22 mouse cellular contexts compared by ENCODE assay signal in genomic region chr11:22693984-22694383, GRCm38 (mm10).
DNase-seq lines count a peak whose midpoint lies in the region; ATAC-seq and TF ChIP-seq lines count a peak whose summit lies in the region.
"Had no signal": no experiment of that assay in that cellular context is flagged by ENCODE, and none has a peak within 500 bp of the region (broad histone marks: within the 10 kb centered on the region; RNA-seq: fewer than 3 reads in every experiment).

No protein-coding gene starts in this region.

- H3K27me3 ChIP-seq in heart, postnatal 0 days (ENCODE audit: control insufficient read depth, insufficient read depth, low read length): no peaks in the 10 kb centered on the region
- no peaks in the 10 kb centered on the region for H3K27me3 ChIP-seq in liver, embryonic 14.5 days (ENCODE audit: control insufficient read depth, insufficient read depth, low read length)
- H3K27me3 ChIP-seq in ES-Bruce4 (ENCODE audit: control insufficient read depth, insufficient read depth, low read length, poor library complexity, severe bottlenecking): no peaks in the 10 kb centered on the region; the same call in 1 of the 2 replicates
- H3K27me3 ChIP-seq: embryonic facial prominence, embryonic 15.5 days; heart, embryonic 13.5 days; hindbrain, embryonic 15.5 days; kidney, embryonic 15.5 days; liver, embryonic 13.5 days had no signal

- peaks cover 6% of the 10 kb centered on the region; the same call in 1 of the 2 replicates for H3K4me1 ChIP-seq in heart, postnatal 0 days (ENCODE audit: control insufficient read depth, insufficient read depth)
- H3K4me1 ChIP-seq in liver, embryonic 14.5 days (replicated peaks; ENCODE audit: control insufficient read depth in 2 of 2, insufficient read depth in 2 of 2, low read length in 1 of 2): peaks cover 0 to 6% of the 10 kb centered on the region in 2 experiments; a peak in 1 of 4 replicates
- no peaks in the 10 kb centered on the region for H3K4me1 ChIP-seq in ES-Bruce4 (ENCODE audit: control insufficient read depth, insufficient read depth, low read length)
- peaks cover 6% of the 10 kb centered on the region for H3K4me1 ChIP-seq in bone marrow, adult 2 months (ENCODE audit: control insufficient read depth, insufficient read depth, low read length)

- H3K9ac ChIP-seq in heart, postnatal 0 days (replicated peaks; ENCODE audit: low read depth, low read length): no peak overlapping the region
- H3K9ac ChIP-seq in liver, embryonic 14.5 days (replicated peaks): no peak overlapping the region
- H3K9ac ChIP-seq in ES-Bruce4 (ENCODE audit: low read depth, poor library complexity, severe bottlenecking): no peak overlapping the region
- H3K9ac ChIP-seq: embryonic facial prominence, embryonic 15.5 days; heart, embryonic 13.5 days; hindbrain, embryonic 15.5 days; kidney, embryonic 15.5 days; liver, embryonic 13.5 days; midbrain, embryonic 13.5 days had no signal

- H3K27ac ChIP-seq in heart, postnatal 0 days (ENCODE audit: low read depth): no peak overlapping the region
- H3K27ac ChIP-seq in liver, embryonic 14.5 days: no peak overlapping the region
- H3K27ac ChIP-seq in ES-Bruce4 (ENCODE audit: insufficient read depth, low read length): no peak overlapping the region
- H3K27ac ChIP-seq in bone marrow, adult 2 months (ENCODE audit: control insufficient read depth, insufficient read depth, low read depth, low read length, poor library complexity): no peak overlapping the region
- H3K27ac ChIP-seq: embryonic facial prominence, embryonic 15.5 days; heart, embryonic 13.5 days; hindbrain, embryonic 15.5 days; limb, embryonic 10.5 days; liver, embryonic 13.5 days; midbrain, embryonic 13.5 days had no signal

- no peak for DNase-seq in heart, postnatal 0 days (ENCODE audit: low spot score)
- no peak for DNase-seq in heart, postnatal 25 days (ENCODE audit: low spot score)
- DNase-seq in liver, embryonic 14.5 days (ENCODE audit: low read depth in 3 of 3, low spot score in 3 of 3): no peak
- no peak for DNase-seq in liver
- no peak for DNase-seq in T-cell, adult 2 months (ENCODE audit: low spot score)
- no peak for DNase-seq in thymus, postnatal 36 days
- DNase-seq: adrenal gland, adult 2 months; cerebellum, adult 8-10 months; cerebellum, postnatal 36 days; gastrocnemius, postnatal 10 days; heart, postnatal 4 days; liver, embryonic 13.5 days; right cerebral cortex, postnatal 14 days had no signal

- 81% methylated on average over 2 of the region's 2 CpGs for WGBS in heart, postnatal 0 days
- 68% methylated on average over 2 of the region's 2 CpGs for WGBS in liver, embryonic 14.5 days (ENCODE audit: insufficient replicate concordance)
- 65% methylated on average over 2 of the region's 2 CpGs for WGBS in bone marrow, adult 2 months

- TF ChIP-seq EP300 in heart, postnatal 0 days (IDR thresholded peaks at IDR 0.05; ENCODE audit: low read depth): no peak
- no peak for TF ChIP-seq EP300 in liver, embryonic 14.5 days (IDR thresholded peaks at IDR 0.05; ENCODE audit: low read depth)
- no peak for TF ChIP-seq EP300 in ES-Bruce4 (IDR thresholded peaks at IDR 0.05; ENCODE audit: insufficient read depth, low read depth, low read length)

- no peak for TF ChIP-seq POLR2A in ES-Bruce4 (IDR thresholded peaks at IDR 0.05; ENCODE audit: insufficient read depth, low read length)
- TF ChIP-seq POLR2A in bone marrow, adult 2 months (IDR thresholded peaks at IDR 0.05; ENCODE audit: borderline replicate concordance, control insufficient read depth, low read depth, low read length): no peak

- no peak overlapping the region for H3K4me2 ChIP-seq in heart, postnatal 0 days (ENCODE audit: low read depth, low read length)
- no peak overlapping the region for H3K4me2 ChIP-seq in liver, embryonic 14.5 days (ENCODE audit: low read depth)
- H3K4me2 ChIP-seq: embryonic facial prominence, embryonic 15.5 days; heart, embryonic 13.5 days; hindbrain, embryonic 15.5 days; kidney, embryonic 15.5 days; liver, embryonic 13.5 days; midbrain, embryonic 13.5 days had no signal

- H3K4me3 ChIP-seq in heart, postnatal 0 days (ENCODE audit: low read depth, low read length): no peak overlapping the region
- H3K4me3 ChIP-seq in liver, embryonic 14.5 days (ENCODE audit: insufficient read depth in 1 of 2, low read depth in 2 of 2, low read length in 2 of 2): no peak overlapping the region
- H3K4me3 ChIP-seq in ES-Bruce4 (ENCODE audit: low read depth, low read length): no peak overlapping the region
- H3K4me3 ChIP-seq in bone marrow, adult 2 months (replicated peaks; ENCODE audit: control insufficient read depth, low read depth, low read length): no peak overlapping the region
- H3K4me3 ChIP-seq: embryonic facial prominence, embryonic 15.5 days; heart, embryonic 13.5 days; hindbrain, embryonic 15.5 days; kidney, embryonic 15.5 days; limb, embryonic 10.5 days; liver, embryonic 13.5 days; midbrain, embryonic 13.5 days had no signal

- TF ChIP-seq CTCF in heart, postnatal 0 days (IDR thresholded peaks at IDR 0.05; ENCODE audit: low read depth): 0 out of 2 replicates have a peak, but pooled peaks have one; percentile 8
- TF ChIP-seq CTCF in liver, embryonic 14.5 days (IDR thresholded peaks at IDR 0.05; ENCODE audit: low read depth): 0 out of 2 replicates have a peak, but pooled peaks have one; percentile 9
- TF ChIP-seq CTCF in ES-Bruce4 (IDR thresholded peaks at IDR 0.05; ENCODE audit: low read depth, low read length): peak; percentile 44
- TF ChIP-seq CTCF in bone marrow, adult 2 months (IDR thresholded peaks at IDR 0.05; ENCODE audit: control insufficient read depth, insufficient read depth, low read length): 0 out of 2 replicates have a peak, but pooled peaks have one; percentile 14

- ATAC-seq in heart, postnatal 0 days (ENCODE audit: insufficient read depth, low read depth): no peak
- no peak for ATAC-seq in liver, embryonic 14.5 days (ENCODE audit: insufficient read depth)
- ATAC-seq: forebrain, embryonic 14.5 days; midbrain, embryonic 13.5 days had no signal

- H3K9me3 ChIP-seq in heart, postnatal 0 days (replicated peaks; ENCODE audit: control insufficient read depth, low read length): no peaks in the 10 kb centered on the region
- H3K9me3 ChIP-seq in liver, embryonic 14.5 days (ENCODE audit: control insufficient read depth, low read length): no peaks in the 10 kb centered on the region
- no peaks in the 10 kb centered on the region for H3K9me3 ChIP-seq in ES-Bruce4 (replicated peaks; ENCODE audit: control insufficient read depth, insufficient read depth, low read length, poor library complexity, severe bottlenecking)
- H3K9me3 ChIP-seq: embryonic facial prominence, embryonic 15.5 days; heart, embryonic 13.5 days; hindbrain, embryonic 15.5 days; kidney, embryonic 15.5 days; limb, embryonic 10.5 days; liver, embryonic 13.5 days; midbrain, embryonic 13.5 days had no signal

- H3K36me3 ChIP-seq in heart, postnatal 0 days (replicated peaks; ENCODE audit: control insufficient read depth, insufficient read depth, low read length): no peaks in the 10 kb centered on the region
- H3K36me3 ChIP-seq in liver, embryonic 14.5 days (replicated peaks; ENCODE audit: control insufficient read depth, insufficient read depth, low read depth): no peaks in the 10 kb centered on the region
- H3K36me3 ChIP-seq in ES-Bruce4 (ENCODE audit: control insufficient read depth, insufficient read depth, low read length, poor library complexity, severe bottlenecking): no peaks in the 10 kb centered on the region
- H3K36me3 ChIP-seq: embryonic facial prominence, embryonic 15.5 days; heart, embryonic 13.5 days; hindbrain, embryonic 15.5 days; kidney, embryonic 15.5 days; limb, embryonic 10.5 days; liver, embryonic 13.5 days; midbrain, embryonic 13.5 days had no signal

- intact Hi-C loops in heart, postnatal 25 days (cut with DNase I): no loop called here
